Mouse (Mus musculus) embryonic fibroblast, embryonic 13.5 days (primary cell): Measurements from ENCODE around the gene Lat2.

Source experiments
- CTCF ChIP-seq: IDR thresholded peaks from 2 replicates; pipeline ENCODE4 v1.5.1; 2011; ENCODE audit warnings: mild to moderate bottlenecking, control low read depth, low read length, moderate library complexity, borderline replicate concordance; ENCODE audit not compliant: insufficient read depth
- POLR2A ChIP-seq: IDR thresholded peaks from 2 replicates; pipeline ENCODE4 v1.6.1; 2011; ENCODE audit warnings: low read depth, mild to moderate bottlenecking, control low read depth, low read length, moderate library complexity

GRCm38 (mm10) chr5:134550836-134551232 is 64.0 kb downstream of the Lat2 start:
- TF ChIP-seq CTCF: no peak
- no peak for TF ChIP-seq POLR2A
